Mouse (Mus musculus) intestine, embryonic 14.5 days (tissue): ENCODE results near the gene Ltn1. TPM values are rescaled to one million over a fixed set of nuclear protein-coding genes. Genes with fewer than 3 reads are reported as not detected.

ENCODE experiments used
- ATAC-seq: fragments of 200-750 bp; cut with Nextera tagmentation; replicated peaks from 2 replicates; pipeline ENCODE4 v1.8.0; 2017; ENCODE audit warnings: low read depth, moderate number of reproducible peaks, moderate TSS enrichment, moderate library complexity; ENCODE audit not compliant: low FRiP score, low TSS enrichment
- DNase-seq: peaks from one replicate; pipeline ENCODE4 v3.0.0-alpha.2; 2018; ENCODE audit warnings: low spot score
- H3K27ac ChIP-seq: fragments of 300-500 bp; sonication (generic); 2 replicates; pipeline ENCODE4 v1.5.1; 2014; ENCODE audit warnings: low read depth, mild to moderate bottlenecking, control low read depth
- H3K27me3 ChIP-seq: fragments of 300-500 bp; sonication (generic); replicated peaks from 2 replicates; pipeline ENCODE4 v1.6.1; 2014; ENCODE audit warnings: low read length, control low read depth; ENCODE audit not compliant: control insufficient read depth, insufficient read depth
- H3K36me3 ChIP-seq: fragments of 300-500 bp; sonication (generic); 2 replicates; pipeline ENCODE4 v1.6.1; 2014; ENCODE audit warnings: low read length, control low read depth; ENCODE audit not compliant: control insufficient read depth, insufficient read depth
- H3K4me1 ChIP-seq: fragments of 300-500 bp; sonication (generic); replicated peaks from 2 replicates; pipeline ENCODE4 v1.6.1; 2014; ENCODE audit warnings: low read length, control low read depth, mixed read lengths; ENCODE audit not compliant: control insufficient read depth, insufficient read depth
- H3K4me2 ChIP-seq: fragments of 300-500 bp; sonication (generic); 2 replicates; pipeline ENCODE4 v1.6.1; 2014; ENCODE audit warnings: low read length
- H3K4me3 ChIP-seq: fragments of 300-500 bp; sonication (generic); 2 replicates; pipeline ENCODE4 v1.5.1; 2014; ENCODE audit warnings: low read depth, low read length, control low read depth, mixed read lengths
- H3K9ac ChIP-seq: fragments of 300-500 bp; sonication (generic); 2 replicates; pipeline ENCODE4 v1.6.1; 2014; ENCODE audit warnings: mild to moderate bottlenecking, low read length
- H3K9me3 ChIP-seq: fragments of 300-500 bp; sonication (generic); 2 replicates; pipeline ENCODE4 v1.6.1; 2016; ENCODE audit warnings: low read length, control low read depth; ENCODE audit not compliant: control insufficient read depth
- WGBS: fragments of 180-500 bp; shearing (Covaris S2); extraction: QIAGEN DNeasy Blood & Tissue Kit; methylation state at CpG from one replicate; pipeline ENCODE4 v1.1.7; 2014; 5-methylcytosine and 5-hydroxymethylcytosine counted together
- polyA plus RNA-seq: library from polyadenylated mRNA; unstranded; fragments of >200 nt; fragmentation: Nextera tagmentation; extraction: Ambion mirVana; gene quantifications from 2 replicates; pipeline ENCODE4 v1.2.1, GENCODE M21; 2014

Ltn1 gene
- polyA plus RNA-seq, 1 experiment from 2014 or later, result 28.9 TPM

GRCm38 (mm10) chr16:87348133-87348532 lies 84.3 kb downstream of the Ltn1 start:
- Histone ChIP-seq H3K9me3 (no peaks in the 10 kb centered on the region), H3K4me1 (no peaks in the 10 kb centered on the region), H3K9ac (no peak overlapping the region), H3K4me3 (no peak overlapping the region), H3K36me3 (no peaks in the 10 kb centered on the region), H3K27ac (no peak overlapping the region), H3K4me2 (no peak overlapping the region), H3K27me3 (no peaks in the 10 kb centered on the region)
- ATAC-seq (peak; percentile 90), DNase-seq (peak; percentile 55)
- 85% methylated on average over 2 of the region's 2 CpGs for WGBS

- Histone ChIP-seq H3K4me1 (no peaks in the 10 kb centered on the region), H3K4me2 (no peak overlapping the region), H3K36me3 (no peaks in the 10 kb centered on the region), H3K27me3 (no peaks in the 10 kb centered on the region), H3K9me3 (no peaks in the 10 kb centered on the region), H3K9ac (no peak overlapping the region), H3K4me3 (no peak overlapping the region), H3K27ac (no peak overlapping the region)
- no peak for ATAC-seq
- no peak for DNase-seq
- 71% methylated on average over 6 of the region's 6 CpGs for WGBS
These were observed 91.3 kb downstream of the Ltn1 start for GRCm38 (mm10) chr16:87341043-87341572.

DNA sequence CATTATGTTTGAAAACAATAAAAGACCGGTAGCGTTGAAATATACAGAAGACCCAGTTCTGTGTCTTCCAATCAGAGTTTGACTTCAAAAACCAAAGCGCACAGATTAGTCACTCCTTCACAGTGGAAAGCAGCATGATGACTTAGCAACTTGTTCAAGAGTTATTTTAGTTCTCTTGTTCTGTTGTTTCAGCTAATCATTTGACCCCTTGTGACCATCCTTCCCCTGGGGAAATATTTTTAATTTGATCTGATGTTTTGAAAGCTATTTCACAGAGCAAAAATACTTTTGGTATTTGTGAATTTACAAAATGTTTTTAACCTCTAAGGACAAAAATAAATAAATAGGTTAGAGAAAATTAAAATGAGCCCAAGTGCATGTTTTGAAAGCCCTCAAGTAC lies 97.7 kb downstream of the Ltn1 start:
- no peak overlapping the region for H3K9ac ChIP-seq
- no peaks in the 10 kb centered on the region for H3K4me1 ChIP-seq
- no peak for ATAC-seq
- no peak for DNase-seq
- no peaks in the 10 kb centered on the region for H3K36me3 ChIP-seq
- WGBS, result 97% methylated on average over 3 of the region's 3 CpGs
- no peaks in the 10 kb centered on the region for H3K9me3 ChIP-seq
- H3K27ac ChIP-seq, result no peak overlapping the region
- no peaks in the 10 kb centered on the region for H3K27me3 ChIP-seq
- no peak overlapping the region for H3K4me2 ChIP-seq
- H3K4me3 ChIP-seq, result no peak overlapping the region

DNA sequence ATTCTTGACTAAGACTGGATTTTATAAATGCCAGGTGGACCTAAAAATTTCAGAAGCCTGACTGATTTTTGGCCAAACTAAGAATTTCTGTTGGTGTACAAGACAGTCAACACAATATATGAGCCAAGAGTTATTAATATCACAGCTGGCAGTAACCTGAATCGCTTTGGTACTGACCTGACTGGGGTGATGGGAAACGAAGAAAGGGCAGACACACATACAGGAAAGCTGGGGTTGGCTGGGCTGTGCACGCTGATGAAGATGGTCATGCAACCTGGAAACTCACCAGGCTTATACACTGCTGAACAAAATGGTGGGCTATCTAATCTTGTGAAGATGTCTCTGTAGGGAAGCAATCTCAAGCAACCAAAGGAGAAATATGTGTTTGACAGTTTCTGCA lies 102.4 kb downstream of the Ltn1 start:
- Histone ChIP-seq H3K27ac (no peak overlapping the region), H3K4me2 (no peak overlapping the region), H3K9me3 (no peaks in the 10 kb centered on the region), H3K27me3 (no peaks in the 10 kb centered on the region), H3K36me3 (no peaks in the 10 kb centered on the region), H3K4me1 (no peaks in the 10 kb centered on the region), H3K4me3 (no peak overlapping the region), H3K9ac (no peak overlapping the region)
- DNase-seq, result no peak
- ATAC-seq, result no peak
- WGBS, result 97% methylated on average over 3 of the region's 3 CpGs

Other genes with a start within 250 kb of the Ltn1 start
- gene N6amt1, start 78.4 kb downstream of the Ltn1 start, polyA plus RNA-seq, result 24.7 and 25.6 TPM in 2 replicates
- gene Rwdd2b, start 8.0 kb upstream of the Ltn1 start, polyA plus RNA-seq, result 12.3 and 13.0 TPM in 2 replicates
- 46.9 and 50.0 TPM in 2 replicates for gene Usp16, start 22.1 kb upstream of the Ltn1 start, polyA plus RNA-seq
- 458 and 473 TPM in 2 replicates for gene Cct8, start 63.3 kb upstream of the Ltn1 start, polyA plus RNA-seq
- gene Map3k7cl, start 120.7 kb upstream of the Ltn1 start, polyA plus RNA-seq, result 0.28 and 0.35 TPM in 2 replicates